Comparison of ENCODE assay signal across 8 mouse cellular contexts in genomic region chr11:102320686-102321005, GRCm38 (mm10). TPM values are rescaled to one million over a fixed set of nuclear protein-coding genes. Genes with fewer than 3 reads are reported as not detected.
DNase-seq lines count a peak whose midpoint lies in the region; ATAC-seq lines count a peak whose summit lies in the region.

No protein-coding gene starts in this region.

- H3K27ac ChIP-seq in embryonic facial prominence, embryonic 15.5 days (replicated peaks) = peak overlapping the region; percentile 99
- peak overlapping the region; percentile 100 for H3K27ac ChIP-seq in heart, embryonic 10.5 days
- peak overlapping the region; percentile 98 for H3K27ac ChIP-seq in kidney, embryonic 16.5 days (ENCODE audit: low read length)
- H3K27ac ChIP-seq in liver, embryonic 15.5 days (replicated peaks) = peak overlapping the region; percentile 97

- peaks cover 4% of the 10 kb centered on the region for H3K36me3 ChIP-seq in megakaryocyte, embryonic 14.5 days (replicated peaks; ENCODE audit: low read length)
- no peaks in the 10 kb centered on the region for H3K36me3 ChIP-seq in embryonic facial prominence, embryonic 15.5 days
- no peaks in the 10 kb centered on the region for H3K36me3 ChIP-seq in heart, embryonic 10.5 days
- no peaks in the 10 kb centered on the region for H3K36me3 ChIP-seq in kidney, embryonic 16.5 days (ENCODE audit: insufficient read depth, low read length)
- H3K36me3 ChIP-seq in liver, embryonic 15.5 days (replicated peaks) = peaks cover 3% of the 10 kb centered on the region

- ATAC-seq in megakaryocyte, adult 5-6 weeks (ENCODE audit: poor library complexity, severe bottlenecking) = no peak
- ATAC-seq in embryonic facial prominence, embryonic 15.5 days (ENCODE audit: insufficient number of reproducible peaks, low FRiP score, low TSS enrichment, low read depth) = no peak
- no peak for ATAC-seq in kidney, embryonic 16.5 days (ENCODE audit: low FRiP score, low TSS enrichment)
- no peak for ATAC-seq in liver, embryonic 15.5 days (ENCODE audit: insufficient read depth)

- H3K27me3 ChIP-seq in megakaryocyte, embryonic 14.5 days (replicated peaks) = peaks cover 22% of the 10 kb centered on the region
- H3K27me3 ChIP-seq in embryonic facial prominence, embryonic 15.5 days = no peaks in the 10 kb centered on the region
- no peaks in the 10 kb centered on the region; the same call in 1 of the 2 replicates for H3K27me3 ChIP-seq in heart, embryonic 10.5 days (ENCODE audit: insufficient read depth, poor library complexity, severe bottlenecking)
- no peaks in the 10 kb centered on the region for H3K27me3 ChIP-seq in kidney, embryonic 16.5 days (ENCODE audit: insufficient read depth, low read length)
- H3K27me3 ChIP-seq in liver, embryonic 15.5 days = peaks cover 34% of the 10 kb centered on the region

- H3K4me1 ChIP-seq in megakaryocyte, embryonic 14.5 days = peaks cover 21% of the 10 kb centered on the region
- H3K4me1 ChIP-seq in embryonic facial prominence, embryonic 15.5 days = peaks cover 19% of the 10 kb centered on the region
- peaks cover 20% of the 10 kb centered on the region for H3K4me1 ChIP-seq in heart, embryonic 10.5 days
- H3K4me1 ChIP-seq in kidney, embryonic 16.5 days (ENCODE audit: insufficient read depth, low read length) = peaks cover 14% of the 10 kb centered on the region; the same call in 1 of the 2 replicates
- peaks cover 28% of the 10 kb centered on the region for H3K4me1 ChIP-seq in liver, embryonic 15.5 days (replicated peaks)

- 9% methylated on average over 10 of the region's 10 CpGs for WGBS in embryonic facial prominence, embryonic 15.5 days
- 19% methylated on average over 10 of the region's 10 CpGs for WGBS in heart, embryonic 10.5 days
- WGBS in kidney, embryonic 16.5 days = 11% methylated on average over 10 of the region's 10 CpGs
- WGBS in liver, embryonic 15.5 days (ENCODE audit: insufficient replicate concordance) = 39% methylated on average over 10 of the region's 10 CpGs

- peak overlapping the region; percentile 97 for H3K9ac ChIP-seq in embryonic facial prominence, embryonic 15.5 days
- H3K9ac ChIP-seq in kidney, embryonic 16.5 days (replicated peaks; ENCODE audit: low read length) = peak overlapping the region; percentile 100
- peak overlapping the region; percentile 100 for H3K9ac ChIP-seq in liver, embryonic 15.5 days

- peak; percentile 85 for DNase-seq in heart, embryonic 10.5 days (ENCODE audit: low spot score)
- DNase-seq in ovary, adult 18-20 months (ENCODE audit: low spot score) = peak; percentile 59
- no peak for DNase-seq in T-cell, adult 2 months (ENCODE audit: low spot score)

- H3K9me3 ChIP-seq in megakaryocyte, embryonic 14.5 days = no peaks in the 10 kb centered on the region
- no peaks in the 10 kb centered on the region for H3K9me3 ChIP-seq in embryonic facial prominence, embryonic 15.5 days (replicated peaks)
- H3K9me3 ChIP-seq in heart, embryonic 10.5 days = no peaks in the 10 kb centered on the region
- no peaks in the 10 kb centered on the region for H3K9me3 ChIP-seq in kidney, embryonic 16.5 days (ENCODE audit: low read length)
- no peaks in the 10 kb centered on the region for H3K9me3 ChIP-seq in liver, embryonic 15.5 days (replicated peaks)

- peak overlapping the region; percentile 87 for H3K4me2 ChIP-seq in embryonic facial prominence, embryonic 15.5 days (replicated peaks)
- H3K4me2 ChIP-seq in kidney, embryonic 16.5 days (replicated peaks; ENCODE audit: low read depth, low read length) = peak overlapping the region; percentile 96
- H3K4me2 ChIP-seq in liver, embryonic 15.5 days = peak overlapping the region; percentile 99

- peak overlapping the region; percentile 92 for H3K4me3 ChIP-seq in megakaryocyte, embryonic 14.5 days (replicated peaks)
- peak overlapping the region; percentile 86 for H3K4me3 ChIP-seq in embryonic facial prominence, embryonic 15.5 days (replicated peaks)
- H3K4me3 ChIP-seq in heart, embryonic 10.5 days = peak overlapping the region; percentile 99
- H3K4me3 ChIP-seq in kidney, embryonic 16.5 days (ENCODE audit: low read length) = peak overlapping the region; percentile 98
- peak overlapping the region; percentile 99 for H3K4me3 ChIP-seq in liver, embryonic 15.5 days (replicated peaks)

RNA-seq across cellular contexts. Expression of gene Ubtf, which starts 1.1 kb away (rescaled TPM):
- 46.9 and 85.8 TPM in 2 replicates for polyA plus RNA-seq in megakaryocyte, embryonic 14.5 days (2012; ENCODE audit: insufficient read depth, low replicate concordance)
- total RNA-seq in megakaryocyte, adult 5-6 weeks (2015) = 19.6 and 22.4 TPM in 2 replicates
- total RNA-seq in megakaryocyte, adult 5-6 weeks (2017) = 82.8 and 90.2 TPM in 2 replicates
- polyA plus RNA-seq in embryonic facial prominence, embryonic 15.5 days (2015; fragmentation: Nextera tagmentation; extraction: Ambion mirVana) = 86.6 and 87.3 TPM in 2 replicates
- 60.4 and 75.4 TPM in 2 replicates for polyA plus RNA-seq in heart, embryonic 10.5 days (2016; fragmentation: Nextera tagmentation; extraction: Ambion mirVana)
- 94.7 and 97.3 TPM in 2 replicates for polyA plus RNA-seq in kidney, embryonic 16.5 days (2015; fragmentation: Nextera tagmentation; extraction: Ambion mirVana)
- 50.9 and 55.2 TPM in 2 replicates for polyA plus RNA-seq in liver, embryonic 15.5 days (2015; fragmentation: Nextera tagmentation; extraction: Ambion mirVana)

RNA-seq across cellular contexts. Expression of gene Atxn7l3, which starts 24.2 kb away (rescaled TPM):
- 64.8 and 80.0 TPM in 2 replicates for polyA plus RNA-seq in megakaryocyte, embryonic 14.5 days (2012; ENCODE audit: insufficient read depth, low replicate concordance)
- total RNA-seq in megakaryocyte, adult 5-6 weeks (2015) = 24.9 and 26.9 TPM in 2 replicates
- total RNA-seq in megakaryocyte, adult 5-6 weeks (2017) = 25.5 and 25.7 TPM in 2 replicates
- polyA plus RNA-seq in embryonic facial prominence, embryonic 15.5 days (2015; fragmentation: Nextera tagmentation; extraction: Ambion mirVana) = 18.4 and 20.0 TPM in 2 replicates
- polyA plus RNA-seq in heart, embryonic 10.5 days (2016; fragmentation: Nextera tagmentation; extraction: Ambion mirVana) = 9.1 and 14.3 TPM in 2 replicates
- polyA plus RNA-seq in kidney, embryonic 16.5 days (2015; fragmentation: Nextera tagmentation; extraction: Ambion mirVana) = 12.4 and 13.3 TPM in 2 replicates
- 3.8 and 4.6 TPM in 2 replicates for polyA plus RNA-seq in liver, embryonic 15.5 days (2015; fragmentation: Nextera tagmentation; extraction: Ambion mirVana)

RNA-seq across cellular contexts. Expression of gene Tmub2, which starts 35.9 kb away (rescaled TPM):
- polyA plus RNA-seq in megakaryocyte, embryonic 14.5 days (2012; ENCODE audit: insufficient read depth, low replicate concordance) = 46.7 and 48.3 TPM in 2 replicates
- total RNA-seq in megakaryocyte, adult 5-6 weeks (2015) = 20.8 and 22.0 TPM in 2 replicates
- total RNA-seq in megakaryocyte, adult 5-6 weeks (2017) = 27.0 and 27.5 TPM in 2 replicates
- polyA plus RNA-seq in embryonic facial prominence, embryonic 15.5 days (2015; fragmentation: Nextera tagmentation; extraction: Ambion mirVana) = 58.3 and 59.5 TPM in 2 replicates
- polyA plus RNA-seq in heart, embryonic 10.5 days (2016; fragmentation: Nextera tagmentation; extraction: Ambion mirVana) = 40.1 and 41.8 TPM in 2 replicates
- 64.4 and 66.7 TPM in 2 replicates for polyA plus RNA-seq in kidney, embryonic 16.5 days (2015; fragmentation: Nextera tagmentation; extraction: Ambion mirVana)
- polyA plus RNA-seq in liver, embryonic 15.5 days (2015; fragmentation: Nextera tagmentation; extraction: Ambion mirVana) = 26.1 and 28.9 TPM in 2 replicates

RNA-seq across cellular contexts. Expression of gene Slc4a1, which starts 45.4 kb away (rescaled TPM):
- polyA plus RNA-seq in megakaryocyte, embryonic 14.5 days (2012; ENCODE audit: insufficient read depth, low replicate concordance) = 0.13 and 2.8 TPM in 2 replicates
- 3.3 and 8.2 TPM in 2 replicates for total RNA-seq in megakaryocyte, adult 5-6 weeks (2015)
- 3.3 and 7.2 TPM in 2 replicates for total RNA-seq in megakaryocyte, adult 5-6 weeks (2017)
- 5.0 and 5.2 TPM in 2 replicates for polyA plus RNA-seq in embryonic facial prominence, embryonic 15.5 days (2015; fragmentation: Nextera tagmentation; extraction: Ambion mirVana)
- polyA plus RNA-seq in heart, embryonic 10.5 days (2016; fragmentation: Nextera tagmentation; extraction: Ambion mirVana) = 88.9 and 128 TPM in 2 replicates
- polyA plus RNA-seq in kidney, embryonic 16.5 days (2015; fragmentation: Nextera tagmentation; extraction: Ambion mirVana) = 9.0 and 9.6 TPM in 2 replicates
- polyA plus RNA-seq in liver, embryonic 15.5 days (2015; fragmentation: Nextera tagmentation; extraction: Ambion mirVana) = 1,073 and 1,204 TPM in 2 replicates

RNA-seq across cellular contexts. Expression of gene Asb16, which starts 52.1 kb away (rescaled TPM):
- not detected in 2 replicates for polyA plus RNA-seq in megakaryocyte, embryonic 14.5 days (2012; ENCODE audit: insufficient read depth, low replicate concordance)
- 0.04 TPM in 1 of 2 replicates, not detected in the other for total RNA-seq in megakaryocyte, adult 5-6 weeks (2015)
- not detected in 2 replicates for total RNA-seq in megakaryocyte, adult 5-6 weeks (2017)
- 0.12 and 0.26 TPM in 2 replicates for polyA plus RNA-seq in embryonic facial prominence, embryonic 15.5 days (2015; fragmentation: Nextera tagmentation; extraction: Ambion mirVana)
- 0.06 and 0.08 TPM in 2 replicates for polyA plus RNA-seq in heart, embryonic 10.5 days (2016; fragmentation: Nextera tagmentation; extraction: Ambion mirVana)
- polyA plus RNA-seq in kidney, embryonic 16.5 days (2015; fragmentation: Nextera tagmentation; extraction: Ambion mirVana) = not detected in 2 replicates
- 0.05 and 0.06 TPM in 2 replicates for polyA plus RNA-seq in liver, embryonic 15.5 days (2015; fragmentation: Nextera tagmentation; extraction: Ambion mirVana)
